Mouse (Mus musculus) stomach, postnatal 0 days (tissue): ENCODE data around the gene Rnf181. TPM values are rescaled to one million over a fixed set of nuclear protein-coding genes. Genes with fewer than 3 reads are reported as not detected.

Experiments used
- ATAC-seq: fragments of 200-750 bp; cut with Nextera tagmentation; 2 replicates; pipeline ENCODE4 v1.8.0; 2017; ENCODE audit not compliant: low FRiP score, low TSS enrichment
- DNase-seq: peaks from one replicate; pipeline ENCODE4 v3.0.0-alpha.2; 2016; ENCODE audit warnings: low spot score
- H3K27ac ChIP-seq: fragments of 300-500 bp; sonication (generic); replicated peaks from 2 replicates; pipeline ENCODE4 v1.5.1; 2014; ENCODE audit warnings: mild to moderate bottlenecking, control low read depth
- H3K27me3 ChIP-seq: fragments of 300-500 bp; sonication (generic); 2 replicates; pipeline ENCODE4 v1.6.1; 2014; ENCODE audit warnings: low read length; ENCODE audit not compliant: control insufficient read depth, insufficient read depth
- H3K36me3 ChIP-seq: fragments of 300-500 bp; sonication (generic); 2 replicates; pipeline ENCODE4 v1.6.1; 2014; ENCODE audit warnings: low read length, mixed read lengths; ENCODE audit not compliant: control insufficient read depth, insufficient read depth
- H3K4me1 ChIP-seq: fragments of 300-500 bp; sonication (generic); replicated peaks from 2 replicates; pipeline ENCODE4 v1.6.1; 2014; ENCODE audit warnings: antibody characterized with exemption; ENCODE audit not compliant: control insufficient read depth, insufficient read depth
- H3K4me2 ChIP-seq: fragments of 300-500 bp; sonication (generic); replicated peaks from 2 replicates; pipeline ENCODE4 v1.6.1; 2014; ENCODE audit warnings: low read depth, mild to moderate bottlenecking, control low read depth, moderate library complexity
- H3K4me3 ChIP-seq: fragments of 300-500 bp; sonication (generic); 2 replicates; pipeline ENCODE4 v1.5.1; 2014; ENCODE audit warnings: low read depth, low read length, control low read depth
- H3K9ac ChIP-seq: fragments of 300-500 bp; sonication (generic); 2 replicates; pipeline ENCODE4 v1.6.1; 2014; ENCODE audit warnings: mild to moderate bottlenecking, low read length, control low read depth, mixed read lengths
- H3K9me3 ChIP-seq: fragments of 300-500 bp; sonication (generic); 2 replicates; pipeline ENCODE4 v1.6.1; 2016; ENCODE audit warnings: low read length; ENCODE audit not compliant: control insufficient read depth
- CTCF ChIP-seq: IDR thresholded peaks from 2 replicates; pipeline ENCODE4 v1.5.1; 2016; ENCODE audit warnings: antibody characterized with exemption, low read depth, mild to moderate bottlenecking, moderate library complexity
- EP300 ChIP-seq: optimal IDR thresholded peaks from 2 replicates; pipeline ENCODE3; 2016; ENCODE audit warnings: antibody characterized with exemption
- WGBS: fragments of 180-500 bp; shearing (Covaris S2); extraction: QIAGEN DNeasy Blood & Tissue Kit; methylation state at CpG from one replicate; pipeline ENCODE4 v1.1.7; 2014; 5-methylcytosine and 5-hydroxymethylcytosine counted together
- polyA plus RNA-seq: library from polyadenylated mRNA; unstranded; fragments of >200 nt; fragmentation: Nextera tagmentation; extraction: Ambion mirVana; gene quantifications from 2 replicates; pipeline ENCODE4 v1.2.1, GENCODE M21; 2015

Gene Rnf181
- 136 and 137 TPM in 2 replicates for polyA plus RNA-seq

- Histone ChIP-seq H3K4me3 (no peak within 1 kb of the TSS), H3K9ac (no peak within 1 kb of the TSS), H3K36me3 (no peaks in the 10 kb centered on the region), H3K4me1 (peaks cover 6% of the 10 kb centered on the region; the same call in 1 of the 2 replicates), H3K27me3 (no peaks in the 10 kb centered on the region), H3K4me2 (no peak within 1 kb of the TSS), H3K9me3 (no peaks in the 10 kb centered on the region), H3K27ac (no peak within 1 kb of the TSS)
- no peak for ATAC-seq
- no peak for DNase-seq
- no peak for TF ChIP-seq EP300
- TF ChIP-seq CTCF: no peak
- WGBS: 75% methylated on average over 4 of the region's 4 CpGs
Observed at GRCm38 (mm10) chr6:72366844-72367443, at the start of gene Rnf181. Gene Rnf181 (minus strand): TSS chr6:72366956.

DNA sequence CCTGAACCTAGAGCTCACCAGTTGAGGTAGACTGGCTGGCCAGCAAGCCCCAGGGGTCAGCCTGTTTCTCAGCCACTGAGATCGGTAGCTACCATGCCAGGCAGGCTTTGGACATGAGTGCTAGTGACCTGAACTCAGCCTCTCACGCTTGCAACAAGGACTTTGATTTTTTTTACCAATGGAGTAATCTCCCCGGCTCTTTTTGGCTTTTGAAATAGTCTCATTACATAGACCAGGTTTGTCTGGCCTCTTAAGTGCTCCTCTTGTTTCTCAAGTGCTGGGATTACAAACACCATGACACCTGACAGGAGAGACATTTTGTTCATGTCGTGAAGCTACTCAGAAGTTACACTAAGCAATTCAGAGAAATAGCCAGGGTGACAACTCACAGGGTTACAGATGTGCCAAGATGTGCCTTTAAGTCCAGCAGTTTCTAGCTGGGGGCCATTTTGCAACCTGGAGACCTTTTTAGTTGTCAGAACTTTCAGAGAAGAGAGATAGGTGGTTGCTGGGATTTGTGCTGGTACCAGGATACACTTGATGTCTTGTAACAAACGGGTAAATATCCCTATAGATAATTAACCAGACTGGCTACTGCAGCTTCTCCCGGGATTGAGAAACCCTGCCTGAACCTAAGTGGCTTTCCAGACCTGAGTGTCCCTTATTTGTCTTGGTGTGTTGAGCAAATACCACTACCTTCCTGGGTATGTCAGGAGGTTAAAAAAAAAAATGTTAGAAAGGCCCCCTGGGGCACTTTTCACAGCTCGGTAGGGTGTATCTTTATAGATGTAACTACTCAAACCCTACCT, 49.4 kb upstream of the Rnf181 start:
- H3K4me1 ChIP-seq: no peaks in the 10 kb centered on the region
- H3K9me3 ChIP-seq: no peaks in the 10 kb centered on the region
- peaks cover 12% of the 10 kb centered on the region; the same call in 1 of the 2 replicates for H3K36me3 ChIP-seq
- no peaks in the 10 kb centered on the region for H3K27me3 ChIP-seq
- no peak for TF ChIP-seq CTCF
- TF ChIP-seq EP300: no peak
- ATAC-seq (no peak), DNase-seq (no peak)
- peak overlapping the region; percentile 24; the same call in 1 of the 2 replicates for H3K9ac ChIP-seq
- WGBS: 63% methylated on average over 7 of the region's 7 CpGs
- H3K4me3 ChIP-seq: no peak overlapping the region
- H3K27ac ChIP-seq: no peak overlapping the region
- 0 out of 2 replicates have a peak overlapping the region, but pooled peaks have one; percentile 18 for H3K4me2 ChIP-seq

DNA sequence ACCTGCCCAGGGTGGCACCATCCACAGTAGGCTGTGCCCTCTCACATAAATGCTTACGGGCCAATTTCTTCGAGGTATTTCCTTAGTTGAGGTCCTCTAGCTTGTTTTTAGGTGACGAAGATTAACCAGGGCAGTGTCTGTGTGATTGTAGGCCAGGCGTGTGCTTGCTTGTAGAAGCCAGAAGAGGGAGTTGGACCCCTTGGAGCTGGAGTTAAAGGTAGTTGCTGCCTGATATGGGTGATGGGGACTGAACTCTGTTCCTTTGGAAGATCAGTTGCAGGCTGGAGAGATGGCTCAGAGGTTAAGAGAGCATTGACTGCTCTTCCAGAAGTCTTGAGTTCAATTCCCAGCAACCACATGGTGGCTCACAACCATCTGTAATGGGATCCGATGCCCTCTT, 48.4 kb upstream of the Rnf181 start:
- DNase-seq: no peak
- H3K27me3 ChIP-seq: no peaks in the 10 kb centered on the region
- TF ChIP-seq CTCF (peak; percentile 39), EP300 (no peak)
- H3K4me1 ChIP-seq: no peaks in the 10 kb centered on the region
- peaks cover 12% of the 10 kb centered on the region; the same call in 1 of the 2 replicates for H3K36me3 ChIP-seq
- peak overlapping the region; percentile 66 for H3K4me2 ChIP-seq
- no peaks in the 10 kb centered on the region for H3K9me3 ChIP-seq
- peak overlapping the region; percentile 72 for H3K4me3 ChIP-seq
- peak overlapping the region; percentile 81 for H3K9ac ChIP-seq
- ATAC-seq: no peak
- WGBS: 80% methylated on average over 5 of the region's 5 CpGs
- no peak overlapping the region for H3K27ac ChIP-seq

DNA sequence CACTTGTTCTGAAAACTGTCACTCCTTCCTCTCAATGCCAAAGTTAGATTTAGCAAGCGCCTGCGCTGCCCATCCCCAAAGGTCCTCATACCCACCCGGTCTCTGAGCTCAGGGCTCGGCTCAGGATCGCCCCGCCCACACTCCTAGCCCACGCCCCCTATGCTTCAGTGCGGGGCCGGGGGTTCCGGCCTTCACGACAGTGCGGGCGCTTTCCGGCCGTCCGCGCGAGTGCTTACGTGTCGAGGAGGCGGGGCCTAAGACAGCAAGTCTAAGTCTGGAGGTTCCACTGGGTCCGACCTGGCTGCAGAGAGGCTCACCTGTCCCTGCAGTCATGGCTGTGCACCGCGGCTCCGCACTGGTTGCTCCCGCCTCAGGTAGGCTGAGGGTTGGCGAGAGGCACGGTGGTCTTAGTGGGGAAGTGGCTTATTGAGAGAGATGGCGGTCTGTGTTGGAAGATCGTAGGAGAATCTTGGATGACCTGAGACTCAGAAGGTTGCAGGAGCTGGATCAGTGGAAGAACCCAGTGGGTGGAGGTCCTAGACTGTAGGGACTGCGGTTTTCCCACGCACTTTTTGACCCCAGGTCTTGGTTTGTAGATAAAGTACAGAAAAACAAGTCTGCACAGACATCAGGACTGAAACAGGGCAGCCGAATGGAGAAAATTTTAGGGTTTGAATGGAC, 47.5 kb upstream of the Rnf181 start, which contains the start of gene Ggcx:
Ggcx (plus strand) TSS at position 233 of the 681 bp plus-strand sequence.
- peak within 1 kb of the TSS; percentile 70 for H3K27ac ChIP-seq
- H3K27me3 ChIP-seq: no peaks in the 10 kb centered on the region
- peaks cover 10% of the 10 kb centered on the region; the same call in 1 of the 2 replicates for H3K36me3 ChIP-seq
- DNase-seq (peak; percentile 97), ATAC-seq (peak; percentile 96)
- no peaks in the 10 kb centered on the region for H3K9me3 ChIP-seq
- H3K9ac ChIP-seq: peak within 1 kb of the TSS; percentile 81
- H3K4me3 ChIP-seq: peak within 1 kb of the TSS; percentile 72
- peak within 1 kb of the TSS; percentile 66 for H3K4me2 ChIP-seq
- under 1% methylated on average over 33 of the region's 33 CpGs for WGBS
- TF ChIP-seq EP300: no peak
- TF ChIP-seq CTCF: peak; percentile 38; the same call in 1 of the 2 replicates
- no peaks in the 10 kb centered on the region for H3K4me1 ChIP-seq

DNA sequence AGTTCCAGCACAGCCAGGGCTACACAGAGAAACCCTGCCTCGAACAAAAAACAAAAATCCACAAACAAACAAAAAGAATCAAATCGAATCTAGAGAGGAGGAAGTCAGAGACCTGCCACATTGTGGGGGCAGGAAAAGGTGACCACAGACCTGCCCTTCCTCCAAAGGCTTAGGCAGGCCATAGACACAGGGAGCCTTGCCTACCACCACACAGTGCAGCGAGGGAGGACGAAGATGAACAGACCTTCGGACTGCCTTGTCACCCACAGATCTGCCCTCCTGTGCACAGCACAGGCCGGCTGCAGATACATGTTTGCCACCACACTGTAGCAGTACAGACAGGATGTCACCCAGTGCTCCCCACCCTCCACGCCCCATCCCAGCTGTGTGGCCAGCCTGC, 43.8 kb upstream of the Rnf181 start:
- Histone ChIP-seq H3K9ac (no peak overlapping the region), H3K36me3 (no peaks in the 10 kb centered on the region), H3K9me3 (no peaks in the 10 kb centered on the region), H3K4me2 (no peak overlapping the region), H3K27me3 (no peaks in the 10 kb centered on the region), H3K27ac (no peak overlapping the region), H3K4me3 (no peak overlapping the region), H3K4me1 (no peaks in the 10 kb centered on the region)
- DNase-seq (no peak), ATAC-seq (no peak)
- 87% methylated on average over 7 of the region's 7 CpGs for whole genome bisulfite sequencing
- TF ChIP-seq EP300 (no peak), CTCF (no peak)
